Mouse (Mus musculus) myocyte (in vitro differentiated cells): ENCODE measurements around the gene Traf3ip1.

ENCODE experiments used
- CEBPB ChIP-seq: IDR thresholded peaks from 2 replicates; pipeline ENCODE4 v1.6.1; 2011; ENCODE audit warnings: mild to moderate bottlenecking, moderate library complexity; ENCODE audit not compliant: poor library complexity, insufficient read depth, severe bottlenecking
- E2F4 ChIP-seq: IDR thresholded peaks from one replicate; pipeline ENCODE4 v1.6.1; 2011; ENCODE audit warnings: mild to moderate bottlenecking, control low read depth, moderate library complexity; ENCODE audit not compliant: insufficient read depth
- MAX ChIP-seq: IDR thresholded peaks from one replicate; pipeline ENCODE4 v1.6.1; 2011; ENCODE audit warnings: low read depth, mild to moderate bottlenecking, control low read depth
- MYOD1 ChIP-seq, 3 experiments: IDR thresholded peaks; one replicate each; pipeline ENCODE4 v1.6.1; 2011; ENCODE audit warnings: control low read depth in 2 of 3, low read depth in 2 of 3, mild to moderate bottlenecking in 2 of 3, moderate library complexity in 1 of 3; ENCODE audit not compliant: insufficient read length in 2 of 3, control insufficient read depth in 1 of 3
- MYOG ChIP-seq, 3 experiments: IDR thresholded peaks; one replicate each; pipeline ENCODE4 v1.6.1; 2011; ENCODE audit warnings: control low read depth in 2 of 3, low read depth in 2 of 3, mild to moderate bottlenecking in 2 of 3; ENCODE audit not compliant: insufficient read length in 2 of 3, control insufficient read depth in 1 of 3, insufficient read depth in 1 of 3
- POLR2A ChIP-seq: IDR thresholded peaks from one replicate; pipeline ENCODE4 v1.6.1; 2011; ENCODE audit warnings: low read depth, mild to moderate bottlenecking, control low read depth, moderate library complexity; ENCODE audit not compliant: insufficient read length
- POLR2AphosphoS2 ChIP-seq: IDR thresholded peaks from one replicate; pipeline ENCODE4 v1.6.1; 2011; ENCODE audit warnings: low read depth, control low read depth; ENCODE audit not compliant: insufficient read length
- REST ChIP-seq: IDR thresholded peaks from one replicate; pipeline ENCODE4 v1.6.1; 2011; ENCODE audit warnings: mild to moderate bottlenecking, control low read depth, moderate library complexity; ENCODE audit not compliant: insufficient read depth, insufficient read length
- TCF12 ChIP-seq: IDR thresholded peaks from one replicate; pipeline ENCODE4 v1.6.1; 2011; ENCODE audit warnings: mild to moderate bottlenecking, control low read depth; ENCODE audit not compliant: poor library complexity, insufficient read depth, severe bottlenecking
- TCF3 ChIP-seq: IDR thresholded peaks from one replicate; pipeline ENCODE4 v1.6.1; 2011; ENCODE audit warnings: low read depth, control low read depth; ENCODE audit not compliant: insufficient read length
- USF1 ChIP-seq: IDR thresholded peaks from one replicate; pipeline ENCODE4 v1.6.1; 2011; ENCODE audit warnings: low read depth, mild to moderate bottlenecking, control low read depth, moderate library complexity

DNA sequence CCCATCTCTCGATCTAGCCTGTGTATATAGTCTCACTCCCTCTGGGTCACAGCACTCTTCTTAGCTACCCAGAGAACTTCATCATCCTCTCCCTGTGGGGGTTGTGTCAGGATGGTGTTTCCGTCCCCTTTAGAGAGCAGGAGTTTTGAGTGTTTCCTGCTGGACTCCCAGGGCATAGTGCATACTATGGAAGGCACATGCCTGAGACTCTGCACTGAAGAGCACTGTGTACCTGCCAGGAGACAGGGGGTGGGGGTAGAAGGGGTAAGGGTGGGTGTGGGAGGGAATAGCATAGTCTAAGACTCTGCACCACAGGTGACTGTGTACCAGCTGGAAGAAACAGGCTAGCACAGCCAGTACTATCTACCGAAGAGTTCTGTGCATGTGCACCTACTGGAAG is 40.1 kb upstream of the Traf3ip1 start:
- TF ChIP-seq MAX (no peak), MYOG (IDR thresholded peaks at IDR 0.05; ENCODE audit: control insufficient read depth in 1 of 3, insufficient read depth in 1 of 3, insufficient read length in 2 of 3, low read depth in 2 of 3) (no peak), POLR2A (no peak), USF1 (no peak), TCF12 (no peak), POLR2AphosphoS2 (no peak), CEBPB (no peak), MYOD1 (IDR thresholded peaks at IDR 0.05; ENCODE audit: control insufficient read depth in 1 of 3, insufficient read length in 2 of 3, low read depth in 2 of 3) (no peak), REST (no peak), E2F4 (no peak), TCF3 (no peak)
